In genomic region chr1:193256621-193257098, GRCm38 (mm10) we compare ENCODE assay signal across 12 mouse cellular contexts. TPM values are rescaled to one million over a fixed set of nuclear protein-coding genes. Genes with fewer than 3 reads are reported as not detected.
DNase-seq lines count a peak whose midpoint lies in the region; ATAC-seq and TF ChIP-seq lines count a peak whose summit lies in the region.
"Had no signal": no experiment of that assay in that cellular context is flagged by ENCODE, and none has a peak within 500 bp of the region (broad histone marks: within the 10 kb centered on the region; RNA-seq: fewer than 3 reads in every experiment).

No protein-coding gene starts in this region.

- H3K36me3 ChIP-seq in forebrain, embryonic 14.5 days (ENCODE audit: control insufficient read depth, insufficient read depth, low read length) = no peaks in the 10 kb centered on the region
- H3K36me3 ChIP-seq in forebrain, embryonic 11.5 days (ENCODE audit: control insufficient read depth, insufficient read depth, low read length) = no peaks in the 10 kb centered on the region
- H3K36me3 ChIP-seq: neural tube, embryonic 13.5 days had no signal

- 62% methylated on average over 5 of the region's 5 CpGs for WGBS in forebrain, embryonic 14.5 days
- 78% methylated on average over 5 of the region's 5 CpGs for WGBS in forebrain, embryonic 11.5 days

- H3K9me3 ChIP-seq in forebrain, embryonic 14.5 days (replicated peaks; ENCODE audit: control insufficient read depth, low read length) = no peaks in the 10 kb centered on the region
- no peaks in the 10 kb centered on the region for H3K9me3 ChIP-seq in forebrain, embryonic 11.5 days (ENCODE audit: control insufficient read depth, low read length)
- H3K9me3 ChIP-seq: megakaryocyte, embryonic 14.5 days; neural tube, embryonic 13.5 days had no signal

- TF ChIP-seq CTCF in layer of hippocampus, adult 2 months (conservative IDR thresholded peaks at IDR 0.05) = no peak

- H3K4me2 ChIP-seq in forebrain, embryonic 14.5 days (ENCODE audit: low read length) = no peak overlapping the region
- H3K4me2 ChIP-seq in forebrain, embryonic 11.5 days (ENCODE audit: low read depth, low read length, severe bottlenecking) = no peak overlapping the region
- H3K4me2 ChIP-seq: neural tube, embryonic 13.5 days had no signal

- no peak overlapping the region for H3K9ac ChIP-seq in forebrain, embryonic 14.5 days (ENCODE audit: low read length)
- no peak overlapping the region for H3K9ac ChIP-seq in forebrain, embryonic 11.5 days (ENCODE audit: low read length)

- no peak overlapping the region for H3K27ac ChIP-seq in forebrain, embryonic 14.5 days (ENCODE audit: low read depth, low read length)
- H3K27ac ChIP-seq in forebrain, embryonic 11.5 days (ENCODE audit: low read depth, low read length) = no peak overlapping the region
- peak overlapping the region; percentile 78 for H3K27ac ChIP-seq in layer of hippocampus, adult 2 months
- H3K27ac ChIP-seq: neural tube, embryonic 13.5 days had no signal

- H3K4me1 ChIP-seq in forebrain, embryonic 14.5 days (ENCODE audit: control insufficient read depth, insufficient read depth, low read length) = no peaks in the 10 kb centered on the region
- H3K4me1 ChIP-seq in forebrain, embryonic 11.5 days (replicated peaks; ENCODE audit: control insufficient read depth, insufficient read depth, low read length) = no peaks in the 10 kb centered on the region

- no peak overlapping the region for H3K4me3 ChIP-seq in forebrain, embryonic 14.5 days (ENCODE audit: low read depth, low read length)
- H3K4me3 ChIP-seq in forebrain, embryonic 11.5 days (ENCODE audit: low read depth, low read length) = no peak overlapping the region
- no peak overlapping the region for H3K4me3 ChIP-seq in layer of hippocampus, adult 2 months
- H3K4me3 ChIP-seq: megakaryocyte, embryonic 14.5 days; neural tube, embryonic 13.5 days had no signal

- peak; percentile 47 for DNase-seq in forebrain, embryonic 14.5 days (ENCODE audit: low spot score)
- DNase-seq in forebrain, embryonic 11.5 days (ENCODE audit: low spot score) = no peak
- DNase-seq in layer of hippocampus, adult 2 months (ENCODE audit: low spot score in 2 of 2) = no peak
- no peak for DNase-seq in layer of hippocampus, adult 9-11 months
- peak; percentile 50 for DNase-seq in MN1 (ENCODE audit: low spot score)
- peak; percentile 55 for DNase-seq in cerebellum, adult 8-10 months
- DNase-seq in thymus, postnatal 14 days = no peak
- DNase-seq in testis, postnatal 14 days (ENCODE audit: low spot score) = no peak
- DNase-seq: kidney, adult 9 months; right cerebral cortex, postnatal 4 days had no signal

- no peak for ATAC-seq in forebrain, embryonic 14.5 days
- ATAC-seq in forebrain, embryonic 11.5 days (replicated peaks; ENCODE audit: low FRiP score) = no peak

- no peaks in the 10 kb centered on the region for H3K27me3 ChIP-seq in forebrain, embryonic 14.5 days (replicated peaks; ENCODE audit: control insufficient read depth, insufficient read depth, low read length)
- H3K27me3 ChIP-seq in forebrain, embryonic 11.5 days (ENCODE audit: control insufficient read depth, insufficient read depth, low read length) = no peaks in the 10 kb centered on the region
- H3K27me3 ChIP-seq: neural tube, embryonic 13.5 days had no signal

RNA-seq across cellular contexts. Expression of gene Hsd11b1, which starts 7.2 kb away (rescaled TPM):
- polyA plus RNA-seq in forebrain, embryonic 14.5 days (2014; fragmentation: Nextera tagmentation; extraction: Ambion mirVana) = 0.41 and 0.47 TPM in 2 replicates
- not detected in 2 replicates for polyA plus RNA-seq in forebrain, embryonic 11.5 days (2014; fragmentation: Nextera tagmentation; extraction: Ambion mirVana)
- total RNA-seq in layer of hippocampus, adult 2 months (2021) = 10 to 100 TPM; 42.9 to 52.8 TPM
- polyA plus RNA-seq: neural tube, embryonic 13.5 days had no signal

RNA-seq across cellular contexts. Expression of gene G0s2, which starts 16.4 kb away (rescaled TPM):
- 4.7 and 5.8 TPM in 2 replicates for polyA plus RNA-seq in forebrain, embryonic 14.5 days (2014; fragmentation: Nextera tagmentation; extraction: Ambion mirVana)
- 6.5 and 6.8 TPM in 2 replicates for polyA plus RNA-seq in forebrain, embryonic 11.5 days (2014; fragmentation: Nextera tagmentation; extraction: Ambion mirVana)
- 10 to 100 TPM in 1 of 2 experiments, 1 to 10 TPM in 1; 8.5 to 10.0 TPM for total RNA-seq in layer of hippocampus, adult 2 months (2021)

RNA-seq across cellular contexts. Expression of gene Lamb3, which starts 49.2 kb away (rescaled TPM):
- 0.80 and 0.85 TPM in 2 replicates for polyA plus RNA-seq in forebrain, embryonic 14.5 days (2014; fragmentation: Nextera tagmentation; extraction: Ambion mirVana)
- polyA plus RNA-seq in forebrain, embryonic 11.5 days (2014; fragmentation: Nextera tagmentation; extraction: Ambion mirVana) = 0.28 and 0.44 TPM in 2 replicates
- 1 to 10 TPM in 1 of 2 experiments, under 1 TPM in 1; 0.82 to 1.4 TPM for total RNA-seq in layer of hippocampus, adult 2 months (2021)

RNA-seq across cellular contexts. Expression of gene Traf3ip3, which starts 55.2 kb away (rescaled TPM):
- polyA plus RNA-seq in forebrain, embryonic 14.5 days (2014; fragmentation: Nextera tagmentation; extraction: Ambion mirVana) = 1.5 and 2.0 TPM in 2 replicates
- 0.93 and 2.3 TPM in 2 replicates for polyA plus RNA-seq in forebrain, embryonic 11.5 days (2014; fragmentation: Nextera tagmentation; extraction: Ambion mirVana)
- total RNA-seq in layer of hippocampus, adult 2 months (2021) = 1 to 10 TPM; 1.6 to 2.4 TPM

Comparison
In these comparisons a context has a peak if more than half of its experiments do, and no peak if none do; other contexts are left out.
1. DNase-seq: peak in forebrain, embryonic 14.5 days (single experiment), MN1 (single experiment) and cerebellum, adult 8-10 months (single experiment); none in forebrain, embryonic 11.5 days (single experiment), layer of hippocampus, adult 2 months (0 of 2), layer of hippocampus, adult 9-11 months (single experiment), thymus, postnatal 14 days (single experiment) and testis, postnatal 14 days (single experiment).